Mouse (Mus musculus) E14TG2a.4 (cell line): ENCODE measurements at regions not wholly inside any gene's neighbourhood (a gene's known extent, or its start where the extent isn't known, plus 50 kb on each side); places are given as distances from the start of the nearest gene placed in this dataset.

Experiments used
- CTCF ChIP-seq: conservative IDR thresholded peaks from 2 replicates; pipeline ENCODE4 v1.5.1; 2014; ENCODE audit warnings: low read length
- NANOG ChIP-seq: IDR thresholded peaks from 2 replicates; pipeline ENCODE4 v1.6.1; 2014; ENCODE audit warnings: borderline replicate concordance, low read length, mixed read lengths
- POU5F1 ChIP-seq: IDR thresholded peaks from 2 replicates; pipeline ENCODE4 v1.6.1; 2014; ENCODE audit warnings: low read length, borderline replicate concordance

GRCm38 (mm10) chr15:3905548-3905947, 73.8 kb downstream of the Fbxo4 start:
- TF ChIP-seq CTCF (no peak), POU5F1 (no peak), NANOG (no peak)
